Mouse (Mus musculus) frontal cortex, postnatal 14 days (tissue): ENCODE results near the gene Car2.

Experiments
- DNase-seq, 2 experiments: peaks; one replicate each; pipeline ENCODE4 v3.0.0; 2022; ENCODE audit warnings: low spot score in 2 of 2

The Car2 gene

GRCm38 (mm10) chr3:14878749-14879223, 7.3 kb upstream of the Car2 start:
- DNase-seq: no peak

GRCm38 (mm10) chr3:14879293-14879692, 6.8 kb upstream of the Car2 start:
- DNase-seq: no peak

- no peak for DNase-seq
These were observed 5.8 kb upstream of the Car2 start for GRCm38 (mm10) chr3:14880277-14880676.

- no peak for DNase-seq
These were observed 4.1 kb upstream of the Car2 start for GRCm38 (mm10) chr3:14882005-14882404.

- no peak for DNase-seq
These were observed 3.3 kb upstream of the Car2 start for GRCm38 (mm10) chr3:14882756-14883155.

- DNase-seq: no peak
These were observed 1.2 kb upstream of the Car2 start for GRCm38 (mm10) chr3:14884826-14885225.

- DNase-seq: no peak
These were observed 1.1 kb downstream of the Car2 start for GRCm38 (mm10) chr3:14887134-14887666.

- DNase-seq: no peak
These were observed 1.7 kb downstream of the Car2 start for GRCm38 (mm10) chr3:14887686-14888295.

- no peak for DNase-seq
These were observed 2.5 kb downstream of the Car2 start for GRCm38 (mm10) chr3:14888549-14888948.

GRCm38 (mm10) chr3:14889085-14889484, 3.0 kb downstream of the Car2 start:
- DNase-seq: no peak

- DNase-seq: no peak
These were observed 3.8 kb downstream of the Car2 start for GRCm38 (mm10) chr3:14889716-14890409.

- DNase-seq: no peak
These were observed 6.9 kb downstream of the Car2 start for GRCm38 (mm10) chr3:14892991-14893390.

- DNase-seq: no peak
These were observed 7.6 kb downstream of the Car2 start for GRCm38 (mm10) chr3:14893700-14894099.

- DNase-seq: no peak
These were observed 9.3 kb downstream of the Car2 start for GRCm38 (mm10) chr3:14895333-14895732.

- no peak for DNase-seq
These were observed 11.7 kb downstream of the Car2 start for GRCm38 (mm10) chr3:14897770-14898169.

GRCm38 (mm10) chr3:14903380-14903779, 17.3 kb downstream of the Car2 start:
- no peak for DNase-seq

GRCm38 (mm10) chr3:14904165-14904564, 18.1 kb downstream of the Car2 start:
- no peak for DNase-seq

GRCm38 (mm10) chr3:14907271-14907670, 21.2 kb downstream of the Car2 start:
- no peak for DNase-seq

GRCm38 (mm10) chr3:14911992-14912582, 26.0 kb downstream of the Car2 start:
- DNase-seq: no peak

- DNase-seq: no peak
These were observed 27.7 kb downstream of the Car2 start for GRCm38 (mm10) chr3:14913774-14914173.

- no peak for DNase-seq
These were observed 29.3 kb downstream of the Car2 start for GRCm38 (mm10) chr3:14915355-14915754.

GRCm38 (mm10) chr3:14917261-14917660, 31.2 kb downstream of the Car2 start:
- DNase-seq: no peak

- DNase-seq: no peak
These were observed 58.6 kb downstream of the Car2 start for GRCm38 (mm10) chr3:14944706-14945105.
